ENCODE assay signal across 9 mouse cellular contexts in the genomic region with DNA sequence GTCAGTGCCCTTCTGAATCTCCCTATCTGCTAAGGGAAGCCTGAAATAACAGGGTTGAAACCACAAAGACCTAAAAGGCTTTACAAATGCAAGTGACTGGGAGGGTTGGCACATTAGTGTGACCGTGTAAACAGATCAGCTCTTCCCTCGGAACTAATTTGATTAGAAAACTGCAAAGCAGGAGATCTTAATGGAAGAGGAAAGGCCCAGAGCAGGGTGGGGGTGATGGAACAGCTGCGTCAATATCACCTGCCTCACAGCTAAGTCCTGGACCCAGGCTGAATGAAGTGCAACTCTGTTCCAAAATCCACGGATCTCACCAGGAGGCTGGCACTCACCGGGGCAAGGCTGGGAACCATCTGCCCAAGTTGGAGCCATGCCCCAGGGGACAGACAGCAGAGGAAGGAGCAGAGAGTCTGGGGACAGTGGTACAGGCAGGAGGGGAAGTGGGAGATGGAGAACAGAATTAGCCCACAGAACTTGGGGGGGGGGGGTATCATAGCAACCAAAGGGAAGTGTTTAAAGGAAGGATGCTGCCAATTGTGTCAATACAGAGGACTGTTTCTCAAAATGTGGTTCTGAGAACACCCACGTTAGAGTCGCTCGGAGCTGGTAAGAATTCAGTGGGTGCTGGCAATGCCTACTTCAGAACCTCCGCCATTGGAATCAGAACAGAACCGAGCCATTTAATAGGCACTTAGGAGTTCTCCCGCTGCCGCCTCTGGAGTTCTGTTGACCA. TPM values are rescaled to one million over a fixed set of nuclear protein-coding genes. Genes with fewer than 3 reads are reported as not detected.
DNase-seq lines count a peak whose midpoint lies in the region; ATAC-seq lines count a peak whose summit lies in the region.
"Had no signal": no experiment of that assay in that cellular context is flagged by ENCODE, and none has a peak within 500 bp of the region (broad histone marks: within the 10 kb centered on the region; RNA-seq: fewer than 3 reads in every experiment).

No protein-coding gene starts in this region.

- no peak overlapping the region for H3K4me3 ChIP-seq in embryonic facial prominence, embryonic 14.5 days (ENCODE audit: low read depth, low read length)

- no peaks in the 10 kb centered on the region for H3K4me1 ChIP-seq in embryonic facial prominence, embryonic 14.5 days (ENCODE audit: control insufficient read depth, insufficient read depth, low read length)

- no peak overlapping the region for H3K27ac ChIP-seq in embryonic facial prominence, embryonic 14.5 days (replicated peaks; ENCODE audit: low read depth, low read length)
- H3K27ac ChIP-seq: macrophage had no signal

- no peaks in the 10 kb centered on the region for H3K27me3 ChIP-seq in embryonic facial prominence, embryonic 14.5 days (replicated peaks; ENCODE audit: control insufficient read depth, insufficient read depth, low read length)

- no peaks in the 10 kb centered on the region for H3K9me3 ChIP-seq in embryonic facial prominence, embryonic 14.5 days (ENCODE audit: control insufficient read depth, low read length)

- H3K4me2 ChIP-seq in embryonic facial prominence, embryonic 14.5 days (ENCODE audit: low read depth, low read length): no peak overlapping the region

- WGBS in embryonic facial prominence, embryonic 14.5 days: 67% methylated on average over 12 of the region's 12 CpGs

- peak; percentile 92 for DNase-seq in cerebellum, adult 11 months
- peak; percentile 33 for DNase-seq in embryonic facial prominence, embryonic 14.5 days (ENCODE audit: low spot score)
- peak; percentile 71 to 84 for DNase-seq in layer of hippocampus, adult 18-20 months (ENCODE audit: low spot score in 2 of 2)
- DNase-seq in c-Kit-positive CD71-positive TER-119-positive erythroid progenitor cells, embryonic 14.5 days (ENCODE audit: low spot score): no peak
- DNase-seq in kidney, adult 8-10 months: no peak
- no peak for DNase-seq in urinary bladder, adult 18-20 months (ENCODE audit: low spot score in 2 of 2)

- peak; percentile 39 for ATAC-seq in embryonic facial prominence, embryonic 14.5 days (ENCODE audit: low read depth)
- 0 out of 2 replicates have a peak, but pooled peaks have one; percentile 35 for ATAC-seq in monocyte, adult 5-6 weeks (replicated peaks; ENCODE audit: insufficient number of reproducible peaks, low FRiP score, low TSS enrichment, poor library complexity, severe bottlenecking)
- no peak for ATAC-seq in CD4-positive, CD25-positive, alpha-beta regulatory T cell, adult 4 months

- H3K36me3 ChIP-seq in embryonic facial prominence, embryonic 14.5 days (ENCODE audit: control insufficient read depth, insufficient read depth, low read length): no peaks in the 10 kb centered on the region

- H3K9ac ChIP-seq in embryonic facial prominence, embryonic 14.5 days (ENCODE audit: low read depth, low read length): no peak overlapping the region

RNA-seq across cellular contexts. Expression of gene Fra10ac1, which starts 14.4 kb away (rescaled TPM):
- polyA plus RNA-seq in embryonic facial prominence, embryonic 14.5 days (2014; fragmentation: Nextera tagmentation; extraction: Ambion mirVana): 26.0 and 27.3 TPM in 2 replicates
- 10 to 100 TPM; 17.5 to 18.1 TPM for total RNA-seq in layer of hippocampus, adult 18-20 months (2021)
- 21.3 to 28.9 TPM (median 22.3 TPM) in 3 replicates for total RNA-seq in monocyte, adult 5-6 weeks (2017)
- polyA plus RNA-seq in CD4-positive, CD25-positive, alpha-beta regulatory T cell, adult 4 months (2017; shearing (Covaris generic)): 10 to 100 TPM; 29.8 to 33.4 TPM

RNA-seq across cellular contexts. Expression of gene Lgi1, which starts 26.0 kb away (rescaled TPM):
- polyA plus RNA-seq in embryonic facial prominence, embryonic 14.5 days (2014; fragmentation: Nextera tagmentation; extraction: Ambion mirVana): 5.9 and 6.1 TPM in 2 replicates
- total RNA-seq in layer of hippocampus, adult 18-20 months (2021): 100 to 1,000 TPM; 169 to 170 TPM
- not detected in 3 replicates for total RNA-seq in monocyte, adult 5-6 weeks (2017)
- polyA plus RNA-seq in CD4-positive, CD25-positive, alpha-beta regulatory T cell, adult 4 months (2017; shearing (Covaris generic)): under 1 TPM; 0.27 to 0.28 TPM
- polyA plus RNA-seq: macrophage had no signal

Comparison
In these comparisons a context has a peak if more than half of its experiments do, and no peak if none do; other contexts are left out.
1. DNase-seq: peak in cerebellum, adult 11 months (single experiment), embryonic facial prominence, embryonic 14.5 days (single experiment) and layer of hippocampus, adult 18-20 months (2 of 2); none in c-Kit-positive CD71-positive TER-119-positive erythroid progenitor cells, embryonic 14.5 days (single experiment), kidney, adult 8-10 months (0 of 2) and urinary bladder, adult 18-20 months (0 of 2).
2. RNA of gene Lgi1, which starts 26.0 kb away (total RNA-seq): 169 to 170 TPM in layer of hippocampus, adult 18-20 months; not detected in monocyte, adult 5-6 weeks; every median in the first group is over 100 times any median in the second.